In genomic region chr6:84893773-84894095, GRCm38 (mm10) we compare ENCODE assay signal across 27 mouse cellular contexts.
DNase-seq lines count a peak whose midpoint lies in the region; ATAC-seq and TF ChIP-seq lines count a peak whose summit lies in the region.
"Had no signal": no experiment of that assay in that cellular context is flagged by ENCODE, and none has a peak within 500 bp of the region (broad histone marks: within the 10 kb centered on the region; RNA-seq: fewer than 3 reads in every experiment).

No protein-coding gene starts in this region.

- H3K36me3 ChIP-seq in lung, embryonic 14.5 days (ENCODE audit: insufficient read depth), result no peaks in the 10 kb centered on the region
- H3K36me3 ChIP-seq in embryonic facial prominence, embryonic 14.5 days (ENCODE audit: control insufficient read depth, insufficient read depth, low read length), result no peaks in the 10 kb centered on the region
- H3K36me3 ChIP-seq in heart, adult 2 months (ENCODE audit: control insufficient read depth, insufficient read depth, low read length), result peaks cover 4% of the 10 kb centered on the region; the same call in 1 of the 2 replicates
- H3K36me3 ChIP-seq: embryonic facial prominence, embryonic 12.5 days; forebrain, embryonic 15.5 days; heart, embryonic 12.5 days; hindbrain, embryonic 10.5 days; intestine, embryonic 15.5 days; limb, embryonic 13.5 days; liver, embryonic 13.5 days; neural tube, embryonic 15.5 days had no signal

- no peak overlapping the region for H3K4me2 ChIP-seq in lung, embryonic 14.5 days
- no peak overlapping the region for H3K4me2 ChIP-seq in embryonic facial prominence, embryonic 14.5 days (ENCODE audit: low read depth, low read length)
- H3K4me2 ChIP-seq: embryonic facial prominence, embryonic 12.5 days; forebrain, embryonic 15.5 days; intestine, embryonic 15.5 days; limb, embryonic 13.5 days; liver, embryonic 13.5 days; midbrain, embryonic 11.5 days; neural tube, embryonic 15.5 days had no signal

- peak; percentile 56 for DNase-seq in lung, embryonic 14.5 days
- DNase-seq in lung, postnatal 25 days (ENCODE audit: low spot score), result no peak
- DNase-seq in R1 (ENCODE audit: low read depth, low spot score), result peak; percentile 21
- peak; percentile 55 for DNase-seq in embryonic facial prominence, embryonic 14.5 days (ENCODE audit: low spot score)
- no peak for DNase-seq in urinary bladder, adult 18-20 months (ENCODE audit: low spot score in 2 of 2)
- no peak for DNase-seq in Muller cell, postnatal 12 days (ENCODE audit: inconsistent ontology term)
- no peak for DNase-seq in heart, adult 2 months
- DNase-seq: adrenal gland, adult 8-10 months; cerebellum, adult 11-12 months; cerebellum, postnatal 10 days; gastrocnemius, postnatal 14 days; heart, adult 11 months; heart, postnatal 10 days; kidney, adult 8-10 months; liver, embryonic 13.5 days; lung, adult 2 months had no signal

- H3K9ac ChIP-seq in lung, embryonic 14.5 days, result no peak overlapping the region
- no peak overlapping the region for H3K9ac ChIP-seq in embryonic facial prominence, embryonic 14.5 days (ENCODE audit: low read depth, low read length)
- H3K9ac ChIP-seq in heart, adult 2 months (ENCODE audit: low read depth, low read length), result no peak overlapping the region
- H3K9ac ChIP-seq: embryonic facial prominence, embryonic 12.5 days; forebrain, embryonic 15.5 days; heart, embryonic 12.5 days; intestine, embryonic 15.5 days; limb, embryonic 13.5 days; liver, embryonic 13.5 days; neural tube, embryonic 15.5 days had no signal

- H3K79me2 ChIP-seq in heart, adult 2 months (replicated peaks; ENCODE audit: control insufficient read depth, insufficient read depth, low read length), result no peaks in the 10 kb centered on the region

- TF ChIP-seq CTCF in lung, embryonic 14.5 days (IDR thresholded peaks at IDR 0.05; ENCODE audit: low read depth), result no peak
- no peak for TF ChIP-seq CTCF in heart, adult 2 months (IDR thresholded peaks at IDR 0.05)

- no peaks in the 10 kb centered on the region for H3K9me3 ChIP-seq in lung, embryonic 14.5 days (ENCODE audit: low read depth, low read length)
- H3K9me3 ChIP-seq in embryonic facial prominence, embryonic 14.5 days (ENCODE audit: control insufficient read depth, low read length), result no peaks in the 10 kb centered on the region
- H3K9me3 ChIP-seq: embryonic facial prominence, embryonic 12.5 days; forebrain, embryonic 15.5 days; heart, embryonic 12.5 days; hindbrain, embryonic 10.5 days; intestine, embryonic 15.5 days; limb, embryonic 13.5 days; liver, embryonic 13.5 days; neural tube, embryonic 15.5 days had no signal

- intact Hi-C loops in heart, adult 2 months (cut with DNase I), result no loop called here

- no peak for TF ChIP-seq EP300 in heart, adult 2 months (IDR thresholded peaks at IDR 0.05; ENCODE audit: insufficient read depth, low read depth, low read length)

- no peak for ATAC-seq in lung, embryonic 14.5 days (ENCODE audit: insufficient read depth)
- no peak for ATAC-seq in embryonic facial prominence, embryonic 14.5 days (ENCODE audit: low read depth)
- ATAC-seq: forebrain, embryonic 15.5 days; hindbrain, embryonic 16.5 days had no signal

- no peak overlapping the region for H3K4me3 ChIP-seq in lung, embryonic 14.5 days (ENCODE audit: low read depth, low read length)
- H3K4me3 ChIP-seq in embryonic facial prominence, embryonic 14.5 days (ENCODE audit: low read depth, low read length), result no peak overlapping the region
- no peak overlapping the region for H3K4me3 ChIP-seq in heart, adult 2 months
- H3K4me3 ChIP-seq: embryonic facial prominence, embryonic 12.5 days; forebrain, embryonic 15.5 days; heart, embryonic 12.5 days; hindbrain, embryonic 10.5 days; intestine, embryonic 15.5 days; layer of hippocampus, adult 2 months; limb, embryonic 13.5 days; liver, embryonic 13.5 days; neural tube, embryonic 15.5 days had no signal

- H3K27me3 ChIP-seq in lung, embryonic 14.5 days (ENCODE audit: insufficient read depth, low read length), result no peaks in the 10 kb centered on the region
- H3K27me3 ChIP-seq in embryonic facial prominence, embryonic 14.5 days (replicated peaks; ENCODE audit: control insufficient read depth, insufficient read depth, low read length), result no peaks in the 10 kb centered on the region
- no peaks in the 10 kb centered on the region for H3K27me3 ChIP-seq in heart, adult 2 months (ENCODE audit: control insufficient read depth, insufficient read depth, low read length)
- H3K27me3 ChIP-seq: embryonic facial prominence, embryonic 12.5 days; forebrain, embryonic 15.5 days; heart, embryonic 12.5 days; intestine, embryonic 15.5 days; limb, embryonic 13.5 days; liver, embryonic 13.5 days; neural tube, embryonic 15.5 days had no signal

- H3K4me1 ChIP-seq in lung, embryonic 14.5 days (ENCODE audit: insufficient read depth), result no peaks in the 10 kb centered on the region
- H3K4me1 ChIP-seq in embryonic facial prominence, embryonic 14.5 days (ENCODE audit: control insufficient read depth, insufficient read depth, low read length), result 0 out of 2 replicates have a peak, but pooled peaks cover 6% of the 10 kb centered on the region
- peaks cover 4% of the 10 kb centered on the region for H3K4me1 ChIP-seq in heart, adult 2 months (ENCODE audit: control insufficient read depth, insufficient read depth, low read length)
- H3K4me1 ChIP-seq: forebrain, embryonic 15.5 days had no signal

- no peak overlapping the region for H3K27ac ChIP-seq in lung, embryonic 14.5 days (ENCODE audit: low read depth)
- no peak overlapping the region for H3K27ac ChIP-seq in embryonic facial prominence, embryonic 14.5 days (replicated peaks; ENCODE audit: low read depth, low read length)
- no peak overlapping the region for H3K27ac ChIP-seq in heart, adult 2 months
- H3K27ac ChIP-seq: forebrain, embryonic 15.5 days; intestine, embryonic 15.5 days; layer of hippocampus, adult 2 months; limb, embryonic 13.5 days; liver, embryonic 13.5 days; macrophage; neural tube, embryonic 15.5 days had no signal

- TF ChIP-seq POLR2A in heart, adult 2 months (IDR thresholded peaks at IDR 0.05; ENCODE audit: insufficient read depth, low read depth, low read length), result no peak

Comparison
In these comparisons a context has a peak if more than half of its experiments do, and no peak if none do; other contexts are left out.
1. DNase-seq: peak in lung, embryonic 14.5 days (single experiment), R1 (single experiment) and embryonic facial prominence, embryonic 14.5 days (single experiment); none in lung, postnatal 25 days (single experiment), urinary bladder, adult 18-20 months (0 of 2), Muller cell, postnatal 12 days (single experiment) and heart, adult 2 months (0 of 2).